Mouse (Mus musculus): ENCODE measurements around the gene Gm5089.
"Not testable (repeated sequence)": the region's sequence is repeated elsewhere in the genome, so short reads cannot be mapped to it uniquely, and the experiment has no call there.

Gm5089 gene

DNA sequence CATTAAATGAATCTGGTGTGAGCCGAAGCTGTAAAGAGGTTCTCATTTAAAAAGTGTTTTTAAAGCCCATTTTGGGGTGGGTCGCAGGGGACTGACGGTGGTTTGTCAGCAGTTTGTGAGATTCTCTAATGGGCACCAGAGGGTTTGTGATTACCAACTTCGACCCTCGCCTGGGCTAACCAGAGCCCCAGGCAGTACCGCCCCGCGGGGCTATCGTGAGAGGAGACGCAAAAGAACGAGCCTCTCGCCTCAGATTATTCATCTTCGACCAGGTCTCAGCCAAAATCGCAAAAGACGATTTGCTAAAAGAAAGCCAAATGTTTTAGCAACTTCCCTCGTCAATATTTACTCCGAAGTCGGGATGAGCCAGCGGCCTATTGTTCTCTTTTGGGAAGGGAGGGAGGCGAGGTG is 26.4 kb upstream of the Gm5089 start:
- DNase-seq = no peak

DNA sequence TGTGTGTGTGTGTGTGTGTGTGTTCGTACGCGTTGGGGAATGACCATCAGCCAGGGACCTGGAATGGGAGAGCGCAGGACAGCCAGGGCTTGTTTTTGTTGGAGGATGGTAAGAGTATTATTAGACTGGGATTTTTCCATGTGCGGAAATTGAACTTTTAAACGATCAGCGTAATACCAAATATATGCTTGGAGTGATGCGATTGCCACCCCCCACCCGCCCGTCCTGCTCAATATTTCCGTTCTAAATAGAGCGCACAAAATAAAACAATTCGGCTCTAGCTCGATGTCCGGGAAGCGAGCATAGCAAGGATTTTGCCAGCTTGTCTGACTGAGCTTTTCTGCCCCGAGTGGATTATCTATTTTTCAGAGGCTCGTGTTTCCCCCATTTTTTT is 25.9 kb upstream of the Gm5089 start:
- no peak for DNase-seq

DNA sequence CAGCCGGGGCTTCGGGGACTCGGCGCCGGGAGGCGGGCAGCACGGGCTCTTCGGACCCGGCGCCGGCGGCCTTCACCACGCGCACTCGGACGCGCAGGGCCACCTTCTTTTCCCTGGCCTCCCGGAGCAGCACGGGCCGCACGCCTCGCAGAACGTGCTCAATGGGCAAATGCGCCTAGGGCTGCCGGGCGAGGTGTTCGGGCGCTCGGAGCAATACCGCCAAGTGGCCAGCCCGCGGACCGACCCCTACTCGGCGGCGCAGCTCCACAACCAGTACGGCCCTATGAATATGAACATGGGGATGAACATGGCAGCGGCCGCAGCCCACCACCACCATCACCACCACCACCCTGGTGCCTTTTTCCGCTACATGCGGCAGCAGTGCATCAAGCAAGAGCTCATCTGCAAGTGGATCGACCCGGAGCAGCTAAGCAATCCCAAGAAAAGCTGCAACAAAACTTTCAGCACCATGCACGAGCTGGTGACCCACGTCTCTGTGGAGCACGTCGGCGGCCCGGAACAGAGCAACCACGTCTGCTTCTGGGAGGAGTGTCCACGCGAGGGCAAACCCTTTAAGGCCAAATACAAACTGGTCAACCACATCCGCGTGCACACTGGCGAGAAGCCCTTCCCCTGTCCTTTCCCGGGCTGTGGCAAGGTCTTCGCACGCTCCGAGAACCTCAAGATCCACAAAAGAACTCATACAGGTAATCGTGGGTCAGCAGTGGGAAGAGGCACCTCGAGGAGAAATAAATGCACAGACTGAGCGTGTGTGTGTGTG is 25.3 kb upstream of the Gm5089 start:
- DNase-seq = no peak

GRCm38 (mm10) chr14:122475557-122476040 is 24.7 kb upstream of the Gm5089 start:
- no peak for DNase-seq

GRCm38 (mm10) chr14:122474891-122475556 is 24.1 kb upstream of the Gm5089 start, which contains the start of gene Zic2:
Zic2 (plus strand) TSS chr14:122475435.
- no peak for DNase-seq

- DNase-seq = no peak
These were observed 23.4 kb upstream of the Gm5089 start for GRCm38 (mm10) chr14:122474041-122474890.

DNA sequence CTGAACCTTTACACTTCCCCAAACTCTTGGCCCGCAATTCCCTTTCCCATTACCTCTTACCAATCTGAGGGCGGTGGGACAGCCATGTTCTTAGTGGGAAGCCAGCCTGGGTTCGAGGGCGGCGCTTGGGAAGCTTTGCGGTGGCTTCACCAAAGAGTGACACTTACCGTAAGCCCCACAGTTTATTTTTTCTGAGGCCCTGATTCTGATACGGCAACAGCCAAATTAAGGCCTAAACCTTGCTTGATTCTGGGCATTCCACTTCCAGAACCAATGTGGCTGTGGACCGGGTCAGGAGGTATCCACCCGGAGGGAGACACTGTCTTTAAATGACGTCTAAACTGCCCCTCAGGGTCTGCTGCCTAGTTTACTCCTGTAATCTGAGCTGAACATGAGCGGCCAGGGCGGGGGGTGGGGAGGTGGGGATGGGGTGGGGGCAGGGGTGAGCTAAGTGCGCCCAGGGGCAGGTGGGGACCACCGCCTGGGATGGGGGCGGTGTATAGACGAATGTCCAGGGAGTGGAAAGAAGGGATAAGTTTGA is 22.4 kb upstream of the Gm5089 start:
- DNase-seq = no peak

GRCm38 (mm10) chr14:122472647-122473046 is 21.7 kb upstream of the Gm5089 start:
- no peak for DNase-seq

- no peak for DNase-seq
These were observed 21.2 kb upstream of the Gm5089 start for GRCm38 (mm10) chr14:122472161-122472560.

- DNase-seq = no peak
These were observed 20.7 kb upstream of the Gm5089 start for GRCm38 (mm10) chr14:122471449-122472085.

GRCm38 (mm10) chr14:122468971-122469755 is 18.2 kb upstream of the Gm5089 start:
- no peak for DNase-seq

GRCm38 (mm10) chr14:122467926-122468841 is 17.3 kb upstream of the Gm5089 start:
- no peak for DNase-seq

- no peak for DNase-seq
These were observed 15.9 kb upstream of the Gm5089 start for GRCm38 (mm10) chr14:122466756-122467362.

DNA sequence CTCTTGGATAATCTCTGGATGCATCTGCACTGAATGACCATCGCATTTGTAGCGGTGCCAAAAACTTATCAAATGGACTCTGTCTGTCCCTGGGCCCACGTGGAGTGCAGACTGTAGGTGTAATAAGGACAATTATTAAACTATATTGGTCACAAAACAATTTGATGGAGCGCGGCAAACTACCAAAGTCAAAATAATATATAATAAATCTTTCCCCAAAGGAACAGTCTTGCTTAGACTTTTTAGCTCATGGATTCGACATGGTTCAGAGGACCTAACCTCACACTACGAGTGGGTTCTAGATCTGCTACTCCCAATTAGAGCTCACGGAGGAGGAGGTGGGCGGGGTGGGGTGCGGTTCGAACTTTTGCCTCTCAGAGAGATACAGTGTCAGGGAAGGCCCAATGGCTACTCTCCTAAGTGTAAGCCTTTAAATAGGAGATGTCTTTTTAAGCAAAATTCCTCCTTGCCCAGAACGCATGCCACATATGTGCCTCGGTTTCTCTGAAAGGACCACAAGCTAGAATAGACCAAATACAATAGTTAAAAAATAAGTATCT is 15.1 kb upstream of the Gm5089 start:
- DNase-seq = no peak

GRCm38 (mm10) chr14:122464763-122465741 is 14.1 kb upstream of the Gm5089 start, which contains the start of gene Zic5:
Zic5 (minus strand) TSS chr14:122465677.
- DNase-seq = no peak

- DNase-seq = no peak
These were observed 13.4 kb upstream of the Gm5089 start for GRCm38 (mm10) chr14:122464351-122464762.

- not testable (repeated sequence) for DNase-seq
These were observed 12.9 kb upstream of the Gm5089 start for GRCm38 (mm10) chr14:122463734-122464341.
